Mouse (Mus musculus): ENCODE data around the gene Fbxo33. TPM values are rescaled to one million over a fixed set of nuclear protein-coding genes. Genes with fewer than 3 reads are reported as not detected.

Gene Fbxo33
- total RNA-seq, 2 experiments from 2014 or later = 55.9 to 61.1 TPM

- peak overlapping the region; percentile 97 for H3K4me3 ChIP-seq
- TF ChIP-seq CTCF (conservative IDR thresholded peaks at IDR 0.05) = no peak
Observed at GRCm38 (mm10) chr12:59218640-59219321, 744 bp downstream of the Fbxo33 start.

GRCm38 (mm10) chr12:59217331-59217730 lies 2.2 kb downstream of the Fbxo33 start:
- no peak for TF ChIP-seq CTCF (conservative IDR thresholded peaks at IDR 0.05)
- Histone ChIP-seq H3K27ac (no peak overlapping the region), H3K4me3 (peak overlapping the region; percentile 97)
- DNase-seq (ENCODE audit: low spot score in 2 of 2) = no peak

More at GRCm38 (mm10) chr12:59218640-59219321, 744 bp downstream of the Fbxo33 start:
- DNase-seq (ENCODE audit: low spot score in 2 of 2) = peak; percentile 31 to 38
- peak overlapping the region; percentile 99 for H3K27ac ChIP-seq

DNA sequence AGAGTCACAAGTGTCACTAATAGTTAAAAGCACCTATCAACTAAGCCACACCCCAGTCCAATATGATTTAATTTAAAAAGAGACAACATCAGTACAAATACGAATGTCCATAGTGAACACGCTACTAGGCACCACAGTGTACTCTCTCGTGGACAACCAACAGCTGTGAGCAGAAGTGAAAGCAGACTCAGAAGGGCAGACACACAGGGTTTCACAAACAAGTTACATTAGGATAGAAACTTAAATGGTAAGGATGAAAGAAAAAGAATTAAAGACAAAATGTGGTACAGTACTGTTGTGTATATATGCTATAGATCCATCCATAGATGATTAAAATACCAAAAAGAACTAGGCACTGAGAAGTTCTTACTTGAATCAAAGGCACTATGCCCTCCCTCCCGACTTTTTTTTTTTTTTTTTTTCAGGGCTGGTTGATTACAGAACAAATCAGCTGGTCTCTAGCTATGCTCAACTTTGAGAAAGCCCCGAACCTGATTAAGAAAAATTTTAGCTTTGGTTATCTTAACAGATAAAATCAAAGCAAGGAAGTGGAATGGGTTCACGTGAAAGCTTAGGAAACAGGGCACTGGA lies 2.8 kb downstream of the Fbxo33 start:
- no peak overlapping the region for H3K27ac ChIP-seq
- H3K4me3 ChIP-seq = peak overlapping the region; percentile 97
- TF ChIP-seq CTCF (conservative IDR thresholded peaks at IDR 0.05) = no peak
- DNase-seq (ENCODE audit: low spot score in 2 of 2) = no peak

GRCm38 (mm10) chr12:59216176-59216575 lies 3.3 kb downstream of the Fbxo33 start:
- no peak for TF ChIP-seq CTCF (conservative IDR thresholded peaks at IDR 0.05)
- Histone ChIP-seq H3K27ac (no peak overlapping the region), H3K4me3 (peak overlapping the region; percentile 97)
- DNase-seq (ENCODE audit: low spot score in 2 of 2) = no peak

DNA sequence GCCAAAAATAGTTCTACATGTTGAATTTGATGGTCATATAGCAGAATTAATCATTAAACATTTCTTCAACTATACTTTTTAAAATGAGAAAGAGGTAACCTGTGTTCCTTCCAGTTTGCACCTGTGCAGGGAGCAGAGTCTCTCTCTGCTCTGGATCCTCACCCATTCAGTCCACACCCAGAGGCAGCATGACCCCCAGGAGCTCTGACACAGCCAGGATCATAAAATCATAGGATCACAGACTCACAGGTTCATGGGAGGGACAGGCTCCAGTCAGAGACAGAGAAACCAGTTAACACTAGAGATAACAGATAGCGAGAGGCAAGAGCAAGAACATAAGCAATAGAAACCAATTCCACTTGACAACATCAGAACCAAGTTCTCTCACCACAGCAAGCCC lies 11.7 kb downstream of the Fbxo33 start:
- DNase-seq (ENCODE audit: low spot score in 2 of 2) = no peak
- Histone ChIP-seq H3K27ac (no peak overlapping the region), H3K4me3 (no peak overlapping the region)
- TF ChIP-seq CTCF (conservative IDR thresholded peaks at IDR 0.05) = no peak

DNA sequence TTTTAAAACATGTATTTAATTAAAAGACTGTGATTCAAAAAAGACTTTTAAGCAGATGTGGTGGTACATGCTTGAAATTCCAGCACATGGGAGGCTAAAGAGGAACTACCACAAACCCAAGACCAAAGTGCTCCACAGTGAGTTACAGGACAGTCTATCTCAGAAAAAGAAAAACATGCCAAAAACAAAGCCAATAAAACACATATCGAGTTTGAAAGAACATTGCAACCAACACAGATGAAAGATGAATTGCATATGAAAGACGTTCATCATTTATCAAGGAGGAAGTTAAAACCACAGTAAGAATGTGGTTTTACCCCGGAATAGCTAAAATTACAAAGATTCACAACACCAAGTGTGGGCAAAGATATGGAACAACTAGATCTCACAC lies 12.5 kb downstream of the Fbxo33 start:
- no peak for DNase-seq (ENCODE audit: low spot score in 2 of 2)
- Histone ChIP-seq H3K27ac (no peak overlapping the region), H3K4me3 (no peak overlapping the region)
- no peak for TF ChIP-seq CTCF (conservative IDR thresholded peaks at IDR 0.05)

DNA sequence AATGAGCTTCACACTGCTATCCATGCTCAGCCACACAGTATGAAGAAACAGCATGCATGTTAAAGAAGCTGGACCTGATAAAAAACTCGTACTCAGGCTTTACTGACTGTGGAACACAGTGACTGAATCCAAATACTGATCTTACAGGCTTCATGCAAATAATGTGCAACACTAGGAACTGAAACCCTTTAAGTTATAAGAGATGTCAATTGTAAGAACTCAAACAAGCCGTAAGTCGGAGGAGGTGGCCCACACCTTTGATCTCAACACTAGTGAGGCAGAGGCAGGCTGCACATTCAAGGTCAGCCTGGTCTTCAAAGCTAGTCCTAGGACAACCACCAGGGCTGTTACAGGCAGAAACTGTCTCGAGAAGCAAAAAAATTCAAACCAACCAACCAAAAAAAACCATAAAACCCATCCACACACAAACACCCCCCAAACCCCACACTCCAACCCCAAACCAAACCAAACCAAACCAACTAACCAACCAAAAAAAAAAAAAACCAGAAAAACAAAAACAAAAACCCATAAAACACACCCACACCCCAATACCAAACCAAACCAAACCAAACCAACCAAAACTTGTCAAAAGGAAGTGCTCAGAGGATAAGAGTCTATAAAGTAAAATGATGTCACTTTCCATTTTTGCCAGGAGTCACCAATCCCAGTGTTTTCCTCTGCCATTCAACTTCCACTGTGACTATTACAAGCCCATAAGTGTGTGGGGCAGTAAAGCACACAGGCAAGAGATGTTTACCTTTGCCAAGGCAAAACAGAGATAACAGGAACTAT lies 13.1 kb downstream of the Fbxo33 start:
- no peak for DNase-seq (ENCODE audit: low spot score in 2 of 2)
- no peak for TF ChIP-seq CTCF (conservative IDR thresholded peaks at IDR 0.05)
- H3K4me3 ChIP-seq = no peak overlapping the region
- H3K27ac ChIP-seq = no peak overlapping the region

GRCm38 (mm10) chr12:59205571-59205970 lies 14.0 kb downstream of the Fbxo33 start:
- Histone ChIP-seq H3K27ac (no peak overlapping the region), H3K4me3 (no peak overlapping the region)
- TF ChIP-seq CTCF (conservative IDR thresholded peaks at IDR 0.05) = no peak
- no peak for DNase-seq (ENCODE audit: low spot score in 2 of 2)

GRCm38 (mm10) chr12:59199361-59199760 lies 20.2 kb downstream of the Fbxo33 start:
- DNase-seq (ENCODE audit: low spot score in 2 of 2) = no peak
- no peak overlapping the region for H3K27ac ChIP-seq
- no peak for TF ChIP-seq CTCF (conservative IDR thresholded peaks at IDR 0.05)
- H3K4me3 ChIP-seq = no peak overlapping the region

DNA sequence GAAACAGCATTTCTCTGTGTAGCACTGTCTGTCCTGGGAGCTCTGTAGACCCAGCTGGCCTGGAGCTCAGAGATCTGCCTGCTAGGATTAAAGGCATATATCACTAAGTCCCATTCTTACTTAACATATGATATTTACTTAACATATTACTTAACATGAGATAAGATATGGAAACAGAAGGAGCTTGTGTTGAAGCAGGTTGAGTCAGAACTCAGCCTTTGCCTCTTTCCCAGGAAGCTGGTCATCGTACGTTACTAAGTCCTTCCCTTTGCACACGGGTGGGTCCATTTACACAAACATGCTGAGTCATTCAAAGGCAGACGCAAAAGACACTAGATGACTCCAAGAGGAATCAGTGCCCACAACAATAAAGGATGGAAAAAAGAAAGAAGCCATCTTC lies 20.8 kb downstream of the Fbxo33 start:
- Histone ChIP-seq H3K4me3 (no peak overlapping the region), H3K27ac (no peak overlapping the region)
- TF ChIP-seq CTCF (conservative IDR thresholded peaks at IDR 0.05) = no peak
- no peak for DNase-seq (ENCODE audit: low spot score in 2 of 2)

- TF ChIP-seq CTCF (conservative IDR thresholded peaks at IDR 0.05) = no peak
- Histone ChIP-seq H3K27ac (no peak overlapping the region), H3K4me3 (no peak overlapping the region)
- no peak for DNase-seq (ENCODE audit: low spot score in 2 of 2)
Observed at GRCm38 (mm10) chr12:59195941-59196340, 23.6 kb downstream of the Fbxo33 start.

DNA sequence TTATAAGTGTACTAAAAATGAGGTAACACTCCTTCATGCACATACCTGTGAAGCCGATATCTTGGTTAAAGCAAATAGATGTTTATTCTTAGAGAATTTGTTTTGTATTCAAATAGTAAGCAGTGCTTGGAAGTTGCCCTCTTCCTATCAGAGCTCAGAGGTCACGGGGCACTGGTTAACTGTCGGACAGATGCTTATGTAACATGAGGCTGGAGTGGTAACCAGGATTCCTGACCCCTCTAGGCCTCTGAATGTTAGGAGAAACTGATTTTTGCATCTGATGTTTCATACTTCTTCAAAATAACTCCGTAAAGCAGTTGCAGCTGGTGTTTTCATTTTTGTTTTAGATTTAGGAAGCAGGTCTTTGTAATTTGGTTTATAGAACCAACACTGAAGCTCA lies 24.5 kb downstream of the Fbxo33 start:
- no peak overlapping the region; the same call in 1 of the 2 replicates for H3K27ac ChIP-seq
- DNase-seq (ENCODE audit: low spot score in 2 of 2) = no peak
- TF ChIP-seq CTCF (conservative IDR thresholded peaks at IDR 0.05) = no peak
- H3K4me3 ChIP-seq = no peak overlapping the region

- H3K4me3 ChIP-seq = no peak overlapping the region
- TF ChIP-seq CTCF (conservative IDR thresholded peaks at IDR 0.05) = no peak
- no peak for DNase-seq (ENCODE audit: low spot score in 2 of 2)
- H3K27ac ChIP-seq = no peak overlapping the region
Observed at GRCm38 (mm10) chr12:59194341-59195003, 25.1 kb downstream of the Fbxo33 start.

Data from layer of hippocampus, adult 2 months (tissue).